Mouse (Mus musculus) liver, adult 2 months (tissue): ENCODE results near the gene Olfr1106.

ENCODE experiments used
- CTCF ChIP-seq: fragments of 200-500 bp; IDR thresholded peaks from 2 replicates; pipeline ENCODE4 v1.5.1; 2011; ENCODE audit warnings: low read depth, low read length, control low read depth
- POLR2A ChIP-seq: fragments of 200-500 bp; IDR thresholded peaks from 2 replicates; pipeline ENCODE4 v1.6.1; 2011; ENCODE audit warnings: low read length, control low read depth; ENCODE audit not compliant: insufficient read depth; ENCODE audit errors: extremely low read depth

- TF ChIP-seq CTCF (no peak), POLR2A (no peak)
These were observed 54.0 kb downstream of the Olfr1106 start, which contains the start of gene Olfr1102 for GRCm38 (mm10) chr2:86998098-86998497.
